Mouse (Mus musculus): Measurements from ENCODE around the gene Ctc1. TPM values are rescaled to one million over a fixed set of nuclear protein-coding genes. Genes with fewer than 3 reads are reported as not detected.
A peak's percentile ranks its signal among the peaks of the same experiment; 100 is the strongest.

The Ctc1 gene
- total RNA-seq, 2 experiments from 2014 or later = 9.9 to 11.0 TPM

GRCm38 (mm10) chr11:69066163-69066861 lies 50.6 kb downstream of the Ctc1 start:
- no peak for TF ChIP-seq CTCF (IDR thresholded peaks at IDR 0.05)
- intact Hi-C loops (cut with DNase I) = loop anchor here (1.0 to 10.0 kb wide), 3 partner anchors 57 to 348 kb away; partner anchors contain the start of gene Kdm6b
- peak; percentile 73 for DNase-seq
- Histone ChIP-seq H3K27ac (peak overlapping the region; percentile 84), H3K4me3 (peak overlapping the region; percentile 61)

- TF ChIP-seq CTCF (IDR thresholded peaks at IDR 0.05) = peak; percentile 95
- Histone ChIP-seq H3K27ac (peak overlapping the region; percentile 84), H3K4me3 (peak overlapping the region; percentile 61)
- peak; percentile 90 for DNase-seq
- intact Hi-C loops (cut with DNase I) = loop anchor here (1.0 to 10.0 kb wide), 3 partner anchors 56 to 348 kb away; partner anchors contain the start of gene Kdm6b
Observed at GRCm38 (mm10) chr11:69066956-69067355, 51.2 kb downstream of the Ctc1 start.

GRCm38 (mm10) chr11:69067601-69068000 lies 51.9 kb downstream of the Ctc1 start:
- DNase-seq = no peak
- TF ChIP-seq CTCF (IDR thresholded peaks at IDR 0.05) = no peak
- H3K4me3 ChIP-seq = no peak overlapping the region
- intact Hi-C loops (cut with DNase I) = loop anchor here (10.0 kb wide), 2 partner anchors 177 to 347 kb away; partner anchors contain the start of gene Kdm6b
- peak overlapping the region; percentile 84 for H3K27ac ChIP-seq

GRCm38 (mm10) chr11:69070093-69070492 lies 54.4 kb downstream of the Ctc1 start:
- DNase-seq = no peak
- TF ChIP-seq CTCF (IDR thresholded peaks at IDR 0.05) = no peak
- intact Hi-C loops (cut with DNase I) = no loop called here
- Histone ChIP-seq H3K4me3 (peak overlapping the region; percentile 82), H3K27ac (peak overlapping the region; percentile 93)

GRCm38 (mm10) chr11:69070590-69071222 lies 55.0 kb downstream of the Ctc1 start, which contains the start of gene Tmem107:
Gene Tmem107, plus strand, starts transcription at chr11:69070806.
- intact Hi-C loops (cut with DNase I) = no loop called here
- peak within 1 kb of the TSS; percentile 82 for H3K4me3 ChIP-seq

DNA sequence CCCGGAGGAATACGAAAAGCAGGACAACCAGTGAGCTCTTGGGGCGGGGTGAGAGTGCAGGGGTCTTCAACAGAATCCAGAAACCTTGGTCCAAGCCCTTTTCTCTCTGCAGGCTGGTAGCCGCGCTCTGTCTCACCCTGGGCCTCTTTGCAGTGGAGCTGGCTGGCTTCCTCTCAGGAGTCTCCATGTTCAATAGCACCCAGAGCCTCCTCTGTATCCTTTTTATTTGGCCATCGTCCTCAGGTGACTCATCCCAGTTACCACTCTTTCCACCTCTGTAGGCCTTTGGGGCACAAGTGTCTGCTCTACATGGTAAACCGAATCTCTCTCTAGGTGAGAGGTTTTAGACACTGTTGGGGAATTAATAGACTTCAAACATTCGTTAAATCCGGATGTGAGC lies 55.6 kb downstream of the Ctc1 start:
- H3K27ac ChIP-seq = peak overlapping the region; percentile 93
- H3K4me3 ChIP-seq = peak overlapping the region; percentile 82
- DNase-seq = no peak
- TF ChIP-seq CTCF (IDR thresholded peaks at IDR 0.05) = no peak
- intact Hi-C loops (cut with DNase I) = no loop called here

More at GRCm38 (mm10) chr11:69070590-69071222, 55.0 kb downstream of the Ctc1 start, which contains the start of gene Tmem107:
- peak; percentile 95 for DNase-seq
- H3K27ac ChIP-seq = peak within 1 kb of the TSS; percentile 93
- no peak for TF ChIP-seq CTCF (IDR thresholded peaks at IDR 0.05)

DNA sequence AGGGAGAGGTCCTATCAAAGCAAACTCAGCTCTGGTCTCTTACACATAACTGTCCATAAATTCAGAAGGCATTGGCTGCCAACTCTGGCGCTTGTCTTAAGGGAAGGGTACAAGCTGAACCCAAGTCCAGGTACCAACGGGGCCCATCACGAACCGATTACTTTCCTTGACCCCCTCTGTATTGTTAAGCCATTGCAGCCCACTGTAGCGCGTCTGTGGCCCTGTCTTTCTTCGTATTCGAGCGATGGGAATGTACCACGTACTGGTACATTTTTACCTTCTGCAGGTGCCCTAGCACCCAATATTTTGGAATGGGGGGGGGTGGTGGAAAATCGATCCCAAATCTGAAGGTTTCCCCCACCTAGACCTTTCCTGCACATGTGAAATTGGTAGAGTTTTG lies 56.5 kb downstream of the Ctc1 start:
- no peak for TF ChIP-seq CTCF (IDR thresholded peaks at IDR 0.05)
- Histone ChIP-seq H3K4me3 (peak overlapping the region; percentile 62), H3K27ac (peak overlapping the region; percentile 99)
- no peak for DNase-seq
- intact Hi-C loops (cut with DNase I) = loop anchor here (2.0 kb wide), 1 partner anchor 17 kb away; the partner anchor contains the start of gene Vamp2

DNA sequence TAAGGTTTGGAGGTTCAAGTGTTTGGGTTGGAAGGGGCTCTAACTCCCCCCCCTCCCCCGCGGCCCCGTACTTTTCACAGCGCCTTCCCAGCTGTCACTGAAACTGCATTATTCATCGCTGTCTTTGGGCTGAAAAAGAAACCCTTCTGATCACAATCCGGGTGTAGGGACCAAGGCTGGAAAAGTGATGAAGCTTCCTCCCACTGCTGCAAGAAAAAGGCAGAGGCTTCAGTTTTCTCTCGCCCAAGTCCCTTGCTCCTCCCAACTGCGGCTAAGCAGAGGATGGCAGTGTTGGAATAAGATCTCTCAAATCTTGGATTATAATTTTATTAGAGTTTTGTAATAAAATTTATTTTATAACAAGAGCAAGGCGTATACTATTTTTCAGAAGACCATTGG lies 57.0 kb downstream of the Ctc1 start:
- intact Hi-C loops (cut with DNase I) = loop anchor here (2.0 kb wide), 1 partner anchor 16 kb away; the partner anchor contains the start of gene Vamp2
- peak overlapping the region; percentile 62 for H3K4me3 ChIP-seq
- no peak for TF ChIP-seq CTCF (IDR thresholded peaks at IDR 0.05)
- no peak for DNase-seq
- H3K27ac ChIP-seq = peak overlapping the region; percentile 99

- H3K27ac ChIP-seq = peak overlapping the region; percentile 99
- DNase-seq = peak; percentile 85
- intact Hi-C loops (cut with DNase I) = loop anchor here (2.0 kb wide), 1 partner anchor 16 kb away; the partner anchor contains the start of gene Vamp2
- TF ChIP-seq CTCF (IDR thresholded peaks at IDR 0.05) = peak; percentile 11; the same call in 1 of the 2 replicates
- H3K4me3 ChIP-seq = peak overlapping the region; percentile 62
Observed at GRCm38 (mm10) chr11:69073065-69073888, 57.6 kb downstream of the Ctc1 start.

DNA sequence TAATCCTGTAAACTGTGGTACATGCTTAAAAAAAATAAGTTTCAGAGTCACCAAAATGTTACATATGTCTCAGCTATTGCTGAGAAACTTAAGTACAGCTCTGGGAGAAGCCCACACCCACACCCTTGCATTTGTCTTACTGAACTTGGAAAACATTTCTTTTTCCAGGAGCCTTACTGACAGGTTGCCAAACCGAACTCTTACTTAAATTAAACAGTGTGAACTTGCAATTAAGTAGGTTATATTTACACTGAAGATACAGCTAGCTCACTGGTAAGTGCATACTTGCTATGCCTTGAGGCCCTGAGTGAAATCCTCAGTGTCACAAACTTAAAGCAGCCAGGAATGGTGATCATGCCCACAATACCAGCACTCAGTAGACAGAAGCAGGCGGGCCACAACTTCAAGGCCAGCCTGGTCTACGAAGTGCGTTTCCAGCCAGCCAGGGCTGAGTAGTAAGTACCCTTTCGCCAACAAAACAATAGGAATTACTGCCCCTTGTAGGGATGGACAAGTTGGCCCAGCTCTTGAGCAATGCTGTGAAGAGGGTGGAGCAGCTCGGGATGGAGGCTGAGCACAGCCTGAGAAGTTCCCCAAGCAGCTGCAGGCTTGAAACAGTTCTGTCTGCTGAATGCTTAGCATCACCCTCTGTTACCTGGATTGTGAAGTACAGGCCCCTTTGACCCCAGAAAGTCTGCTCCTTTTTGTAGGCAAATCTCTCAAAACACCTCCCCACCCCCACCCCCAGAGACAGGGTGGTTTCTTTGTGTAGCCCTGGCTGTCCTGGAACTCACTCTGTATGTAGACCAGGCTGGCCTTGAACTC lies 58.5 kb downstream of the Ctc1 start:
- no peak for TF ChIP-seq CTCF (IDR thresholded peaks at IDR 0.05)
- DNase-seq = no peak
- no peak overlapping the region; the same call in 1 of the 2 replicates for H3K4me3 ChIP-seq
- intact Hi-C loops (cut with DNase I) = loop anchor here (2.0 kb wide), 1 partner anchor 15 kb away; the partner anchor contains the start of gene Vamp2
- H3K27ac ChIP-seq = peak overlapping the region; percentile 99

- no peak overlapping the region; the same call in 1 of the 2 replicates for H3K27ac ChIP-seq
- no peak overlapping the region for H3K4me3 ChIP-seq
- no peak for TF ChIP-seq CTCF (IDR thresholded peaks at IDR 0.05)
- intact Hi-C loops (cut with DNase I) = no loop called here
- DNase-seq = no peak
Observed at GRCm38 (mm10) chr11:69074776-69075069, 59.0 kb downstream of the Ctc1 start.
